Mouse (Mus musculus) naive thymus-derived CD4-positive, alpha-beta T cell, adult 2 months (primary cell): ENCODE measurements around the gene Cdkl5.

Experiments
- DNase-seq: peaks from one replicate; pipeline ENCODE4 v3.0.0-alpha.2; 2011; ENCODE audit warnings: low read depth

Gene Cdkl5

DNA sequence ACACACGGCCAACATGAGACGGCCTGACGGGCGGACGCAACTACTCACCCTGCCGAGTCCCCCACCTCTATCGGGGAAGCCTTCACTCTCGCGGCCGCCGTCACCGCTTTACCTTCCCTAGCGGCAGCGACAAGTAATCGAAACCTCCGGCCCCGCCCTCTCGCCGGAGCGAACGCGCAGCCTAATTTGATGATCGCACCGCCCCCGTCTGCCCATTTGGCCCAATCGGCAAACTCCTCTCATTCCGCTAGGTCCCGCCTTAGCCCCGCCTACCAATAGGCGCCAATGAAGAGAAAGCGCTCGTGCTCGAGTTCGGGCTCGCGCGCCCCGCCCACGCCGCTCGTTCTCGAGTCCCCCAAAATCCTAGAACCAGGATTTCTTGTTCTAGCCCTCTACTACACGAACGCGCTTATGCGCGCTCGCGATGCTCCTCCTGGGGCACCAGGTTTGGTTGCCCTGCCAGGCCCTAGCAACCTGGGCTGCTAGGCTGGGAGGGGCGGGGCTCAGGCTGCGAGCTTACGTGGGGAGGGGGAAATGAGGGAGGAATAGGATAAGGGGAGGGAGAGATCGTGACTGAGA lies at the start of gene Cdkl5:
TSS of gene Cdkl5 (minus strand) at position 162 of the 579 bp plus-strand sequence.
- peak; percentile 96 for DNase-seq

GRCm38 (mm10) chrX:161033235-161033803 lies 38.8 kb upstream of the Cdkl5 start:
- peak; percentile 57 for DNase-seq

GRCm38 (mm10) chrX:161032423-161032822 lies 37.9 kb upstream of the Cdkl5 start:
- no peak for DNase-seq

DNA sequence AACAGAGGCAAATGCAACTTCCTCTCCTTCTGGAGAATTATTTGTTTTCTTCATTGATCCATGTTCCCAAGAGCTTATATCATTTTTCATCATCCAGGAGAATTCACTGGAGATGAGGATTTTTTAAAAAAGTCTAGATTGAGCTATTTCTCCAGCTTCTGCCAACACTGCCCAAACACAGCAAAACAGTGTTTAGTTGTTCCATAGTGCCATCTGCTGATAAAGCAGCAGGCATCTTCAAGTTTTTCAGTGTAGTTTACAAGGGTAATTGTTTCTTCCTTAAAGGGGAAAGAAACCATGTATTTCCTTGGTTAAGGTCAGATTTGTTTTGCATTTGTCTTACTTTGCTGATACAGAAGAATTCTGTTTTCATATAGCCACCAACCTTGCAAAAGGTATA lies 35.7 kb upstream of the Cdkl5 start:
- DNase-seq: no peak

- DNase-seq: no peak
Observed at GRCm38 (mm10) chrX:161024475-161024874, 30.0 kb upstream of the Cdkl5 start.

DNA sequence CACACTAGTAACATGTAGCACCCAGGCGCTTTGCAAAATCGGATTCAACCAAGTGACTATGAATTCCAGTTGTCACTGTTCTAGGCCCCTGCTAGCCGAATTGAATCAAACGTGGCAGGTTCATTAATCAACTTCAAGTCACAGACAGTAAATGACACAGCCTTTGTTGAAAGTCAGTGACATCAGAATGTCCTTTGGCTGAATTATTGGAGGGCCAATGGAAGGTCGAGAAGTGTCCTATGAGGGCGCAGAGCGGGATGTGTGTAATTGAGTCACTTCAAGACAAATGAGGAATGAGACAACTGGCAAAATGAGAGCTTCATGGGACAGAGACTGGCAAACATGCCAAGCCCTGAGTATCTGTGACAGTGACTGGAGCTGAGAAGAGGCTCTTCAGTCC lies 27.0 kb upstream of the Cdkl5 start:
- DNase-seq: no peak

GRCm38 (mm10) chrX:161018179-161018578 lies 23.7 kb upstream of the Cdkl5 start:
- no peak for DNase-seq

DNA sequence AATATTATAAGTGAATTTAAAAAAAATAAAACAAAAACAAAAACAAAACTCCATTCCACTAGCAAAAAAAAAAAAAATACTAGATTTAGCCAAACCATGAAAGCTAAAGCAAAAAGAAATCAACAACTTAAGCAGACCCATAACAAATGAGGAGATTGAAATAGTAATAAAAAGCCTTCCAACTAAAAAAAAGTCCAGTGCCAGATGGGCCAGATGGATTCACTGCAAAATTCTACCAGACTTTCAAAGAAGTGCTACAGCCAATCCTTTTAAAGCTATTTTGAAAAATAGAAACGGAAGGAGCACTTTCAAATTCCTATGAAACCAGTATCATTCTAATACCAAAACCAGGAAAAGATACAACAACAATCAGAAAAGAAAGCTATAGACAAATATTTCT lies 11.8 kb upstream of the Cdkl5 start:
- no peak for DNase-seq

DNA sequence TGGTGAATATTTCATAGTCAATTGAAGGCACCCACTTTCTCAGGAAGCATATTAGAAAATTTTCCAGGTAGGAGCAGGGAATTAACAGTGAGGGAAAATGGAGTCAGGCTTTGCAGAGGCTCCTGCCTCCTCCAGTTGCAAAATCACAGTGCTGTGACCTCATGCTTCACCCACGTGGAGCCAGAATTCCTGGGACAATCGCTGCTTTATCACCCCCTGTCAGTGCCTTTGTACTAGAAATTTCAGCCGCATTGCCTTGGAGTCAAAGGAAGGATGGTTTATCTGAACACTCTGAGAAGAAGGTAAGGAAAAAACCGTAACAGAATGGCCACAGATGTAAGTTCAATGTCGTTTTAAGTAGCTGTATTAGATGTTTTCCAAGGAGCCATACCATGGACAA lies 1.5 kb upstream of the Cdkl5 start:
- no peak for DNase-seq

GRCm38 (mm10) chrX:160995131-160995667 lies 695 bp upstream of the Cdkl5 start:
- no peak for DNase-seq

GRCm38 (mm10) chrX:160993749-160994539 lies 560 bp downstream of the Cdkl5 start:
- DNase-seq: no peak

- no peak for DNase-seq
Observed at GRCm38 (mm10) chrX:160992703-160993102, 1.8 kb downstream of the Cdkl5 start.

DNA sequence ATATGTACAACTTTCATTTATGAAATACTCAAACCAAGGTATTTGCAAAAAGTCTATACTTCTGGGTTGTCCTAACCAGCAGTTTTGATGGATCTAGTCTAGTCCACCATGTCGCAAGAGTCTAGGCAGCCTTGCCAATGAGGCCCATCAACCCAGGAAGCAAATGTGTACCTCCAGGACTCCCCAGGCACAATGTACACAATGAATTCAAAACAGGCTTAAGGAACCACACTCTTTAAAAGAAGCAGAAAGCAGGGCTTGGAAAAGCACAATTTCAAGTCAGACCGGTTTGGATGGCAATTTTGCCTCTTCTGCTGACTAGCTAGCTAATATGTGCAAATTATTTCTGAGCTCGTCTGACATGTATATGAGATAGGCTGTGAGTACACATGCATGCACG lies 4.2 kb downstream of the Cdkl5 start:
- no peak for DNase-seq

GRCm38 (mm10) chrX:160977919-160978318 lies 16.6 kb downstream of the Cdkl5 start:
- no peak for DNase-seq

DNA sequence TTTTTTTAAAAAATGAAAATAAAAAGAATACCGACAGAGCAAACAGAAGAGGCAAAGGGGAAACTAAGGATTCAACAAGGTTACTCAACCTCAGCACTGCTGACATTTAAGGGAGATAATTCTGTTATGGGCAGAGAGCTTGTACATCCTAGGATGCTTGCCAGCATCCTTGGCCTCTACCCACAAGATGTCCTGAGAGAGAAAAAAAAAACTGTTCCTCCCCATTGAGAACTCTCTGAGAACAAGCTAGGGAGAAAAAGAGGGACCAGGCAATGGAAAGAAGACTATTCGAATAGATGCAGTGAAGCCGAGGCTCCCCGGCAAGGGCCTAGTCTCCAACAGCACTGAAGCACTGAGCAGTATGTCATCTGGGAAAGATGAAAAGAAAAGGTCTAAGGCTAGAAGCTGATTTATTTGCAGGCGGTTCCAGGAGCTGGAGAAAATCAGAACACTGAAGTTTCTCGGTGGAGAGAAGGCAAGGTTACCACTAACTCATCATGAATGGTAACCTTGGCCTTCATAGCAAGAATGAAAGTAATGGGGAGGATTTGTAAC lies 22.4 kb downstream of the Cdkl5 start:
- DNase-seq: no peak

DNA sequence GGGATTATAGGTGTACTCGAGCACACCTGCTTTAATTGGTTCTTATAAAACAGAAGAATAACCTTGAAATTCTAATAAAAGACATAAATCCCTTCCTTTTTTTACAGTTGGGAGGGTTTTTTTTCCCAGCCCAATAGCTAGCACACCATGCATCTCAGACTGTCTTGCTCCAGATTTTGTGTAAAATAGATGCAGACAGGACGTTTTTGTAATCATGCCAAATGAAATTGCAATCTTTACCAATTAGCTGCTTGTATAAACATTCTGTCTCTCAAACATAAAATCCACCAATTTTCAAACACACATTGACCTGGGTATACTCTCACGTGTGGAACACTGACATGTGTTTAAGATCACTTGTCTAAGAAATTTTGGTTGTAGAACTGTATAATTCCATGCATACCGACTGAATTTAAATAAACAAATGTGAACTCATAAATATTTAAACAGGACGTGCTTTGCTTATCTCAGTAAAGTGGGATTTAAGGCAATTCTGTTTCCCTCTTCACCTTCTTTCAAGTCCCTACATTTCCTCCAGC lies 35.8 kb downstream of the Cdkl5 start:
- no peak for DNase-seq

- no peak for DNase-seq
Observed at GRCm38 (mm10) chrX:160949583-160949982, 44.9 kb downstream of the Cdkl5 start.

GRCm38 (mm10) chrX:160944722-160945121 lies 49.8 kb downstream of the Cdkl5 start:
- no peak for DNase-seq

- peak; percentile 8 for DNase-seq
Observed at GRCm38 (mm10) chrX:160935541-160935940, 59.0 kb downstream of the Cdkl5 start.

DNA sequence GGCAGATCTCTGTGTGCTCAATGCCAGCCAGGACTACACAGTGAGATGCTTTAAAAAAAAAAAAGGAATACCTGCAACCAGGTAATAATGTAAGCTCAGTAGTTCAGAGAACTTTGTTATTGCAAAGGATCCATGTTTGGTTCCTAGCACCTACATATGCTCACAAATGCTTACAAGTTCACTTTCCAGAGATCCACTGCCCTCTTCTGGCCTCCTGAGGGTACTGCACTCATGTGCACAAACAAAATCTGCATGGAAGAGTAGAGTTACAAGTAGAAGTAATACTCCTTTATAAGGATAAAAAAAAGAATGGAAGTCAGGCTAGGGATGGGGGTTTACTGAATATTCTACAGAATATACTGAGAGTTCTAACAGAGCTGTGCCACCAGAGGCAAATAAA lies 63.8 kb downstream of the Cdkl5 start:
- DNase-seq: peak; percentile 6

- no peak for DNase-seq
Observed at GRCm38 (mm10) chrX:160928870-160929269, 65.6 kb downstream of the Cdkl5 start.

DNA sequence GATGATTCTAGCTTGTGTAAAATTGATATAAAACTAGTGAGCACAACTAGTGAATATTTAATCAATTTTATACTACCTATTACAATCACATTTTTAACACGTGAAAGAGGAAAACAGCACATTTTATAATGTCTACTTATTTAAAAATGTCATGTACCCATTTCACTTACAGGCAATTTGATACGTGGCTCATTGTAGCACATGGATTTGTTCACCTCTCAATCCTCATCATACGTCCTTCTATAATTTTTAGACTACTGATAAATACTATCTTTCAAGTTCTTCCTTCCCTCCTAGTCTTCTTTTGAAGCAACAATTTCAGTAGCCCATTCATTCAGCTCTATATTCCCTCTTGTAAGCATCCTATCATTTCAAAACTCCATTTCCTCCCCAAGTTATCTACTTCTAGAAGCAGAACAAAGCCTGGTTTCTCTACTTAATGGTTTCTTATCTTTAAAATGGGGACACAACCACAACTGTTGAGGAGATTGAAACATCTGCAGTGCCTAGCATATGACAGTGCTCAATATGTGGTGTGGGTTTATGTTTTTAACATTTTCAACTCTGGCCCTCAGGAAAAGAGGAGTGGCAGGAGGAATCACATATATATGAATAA lies 75.4 kb downstream of the Cdkl5 start:
- no peak for DNase-seq
